Mouse (Mus musculus) brain, adult 2 months (tissue): ENCODE measurements around the gene Pigz.
A peak's percentile ranks its signal among the peaks of the same experiment; 100 is the strongest.
"Not testable (repeated sequence)": the region's sequence is repeated elsewhere in the genome, so short reads cannot be mapped to it uniquely, and the experiment has no call there.

ENCODE experiments used
- DNase-seq: peaks from one replicate; pipeline ENCODE4 v3.0.0; 2011; ENCODE audit warnings: low read depth, low spot score

Pigz gene

DNA sequence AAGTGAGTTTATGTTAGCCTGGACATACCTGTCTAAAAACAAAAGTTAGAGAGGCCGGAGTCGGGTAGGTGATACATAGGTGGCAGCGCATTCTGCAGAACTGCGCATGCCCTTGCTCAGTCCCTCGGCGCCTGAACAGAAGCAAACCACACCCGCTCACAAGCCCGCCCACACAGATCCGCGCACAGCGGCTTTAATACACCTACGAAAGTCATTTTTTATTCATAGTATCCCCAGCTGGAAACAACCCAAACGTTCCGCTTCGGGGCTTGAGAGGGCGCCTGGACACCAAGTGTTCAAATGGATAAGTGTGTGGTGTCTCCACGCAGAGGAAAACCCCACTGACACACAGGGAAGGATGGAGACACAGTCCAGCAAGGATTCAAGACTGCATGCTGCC lies 2.3 kb upstream of the Pigz start:
- peak; percentile 76 for DNase-seq

DNA sequence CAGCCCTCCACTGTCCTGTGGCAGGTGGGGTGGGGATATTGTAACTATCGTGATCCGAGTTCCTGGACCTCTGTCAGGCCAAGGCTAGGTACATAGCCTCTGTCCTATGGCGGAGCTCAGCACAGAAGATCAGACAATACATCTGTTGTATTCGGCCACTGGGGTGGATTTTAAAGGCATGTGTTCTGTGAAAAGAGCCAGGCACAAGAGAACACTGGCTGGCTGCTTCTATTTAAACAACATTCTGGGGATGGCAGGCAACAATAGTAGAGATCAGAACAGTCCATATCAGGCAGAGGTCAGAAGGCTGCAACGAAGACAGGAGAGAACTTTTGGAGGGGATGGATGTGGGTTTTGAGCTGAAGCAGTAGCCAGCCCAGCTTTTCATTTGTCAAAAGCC lies 1.4 kb upstream of the Pigz start:
- peak; percentile 80 for DNase-seq

DNA sequence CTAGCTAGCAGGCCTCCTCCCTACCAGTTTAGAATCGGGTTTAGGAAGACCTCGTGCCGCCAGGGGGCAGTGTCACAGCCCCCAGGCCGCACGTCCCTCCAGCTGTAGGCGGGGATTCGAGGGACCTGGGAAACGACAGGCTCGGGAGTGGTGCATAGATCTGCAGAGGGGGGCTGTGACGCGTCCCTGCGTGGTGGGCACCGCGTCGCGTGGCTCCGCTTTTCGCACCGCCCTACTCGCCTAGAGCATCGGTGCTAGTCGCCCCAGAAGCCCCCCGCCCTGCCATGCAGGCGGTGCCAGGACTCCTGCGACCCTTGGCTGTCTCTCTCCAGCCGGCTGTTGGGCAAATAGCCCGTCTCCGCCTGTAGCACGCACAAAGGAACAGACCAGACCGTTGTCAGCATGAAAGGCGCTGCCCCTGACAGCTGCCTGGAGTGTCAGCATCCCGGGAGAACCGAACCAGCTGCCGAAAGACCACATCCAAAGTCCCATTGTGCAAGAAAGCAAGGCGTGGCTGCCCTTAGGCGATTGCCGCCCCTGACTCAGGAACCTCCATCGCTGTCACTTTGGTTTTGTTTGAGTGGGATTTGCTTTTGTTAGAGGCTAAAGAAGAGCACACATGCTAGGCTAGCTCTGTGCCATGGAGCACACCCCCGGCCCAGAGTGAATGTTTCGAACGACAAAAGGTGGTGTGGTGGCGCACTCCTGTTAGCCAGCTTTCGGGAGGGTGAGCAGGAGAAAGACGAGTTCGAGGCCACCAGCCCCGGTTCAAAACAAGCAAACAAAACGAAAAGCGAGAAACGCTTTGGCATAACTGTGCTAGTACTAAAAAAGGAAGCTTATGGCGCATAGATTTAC lies 582 bp upstream of the Pigz start:
- DNase-seq = peak; percentile 99

DNA sequence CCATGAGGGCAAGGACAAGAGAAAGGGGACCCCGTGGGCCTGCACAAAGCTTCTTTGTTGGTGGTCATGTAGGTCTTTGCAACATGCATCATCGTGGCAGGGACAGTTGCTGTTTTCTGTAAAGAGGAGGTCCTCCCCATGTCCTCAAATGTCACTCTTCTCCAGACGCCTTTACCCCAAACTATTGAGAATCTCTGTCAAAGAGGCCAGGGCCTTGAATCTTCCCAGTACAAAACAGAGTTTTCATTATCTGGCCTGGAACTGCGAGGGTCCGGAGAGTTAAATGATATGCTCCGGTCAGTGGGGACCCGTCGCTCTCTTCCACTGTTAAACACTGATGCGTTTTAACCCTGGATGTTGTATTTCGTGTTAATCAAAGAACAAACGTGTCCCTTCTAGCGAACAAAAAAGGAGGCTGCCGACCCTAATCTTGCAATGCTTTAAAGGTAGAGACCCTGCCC lies 929 bp downstream of the Pigz start:
- peak; percentile 35 for DNase-seq

DNA sequence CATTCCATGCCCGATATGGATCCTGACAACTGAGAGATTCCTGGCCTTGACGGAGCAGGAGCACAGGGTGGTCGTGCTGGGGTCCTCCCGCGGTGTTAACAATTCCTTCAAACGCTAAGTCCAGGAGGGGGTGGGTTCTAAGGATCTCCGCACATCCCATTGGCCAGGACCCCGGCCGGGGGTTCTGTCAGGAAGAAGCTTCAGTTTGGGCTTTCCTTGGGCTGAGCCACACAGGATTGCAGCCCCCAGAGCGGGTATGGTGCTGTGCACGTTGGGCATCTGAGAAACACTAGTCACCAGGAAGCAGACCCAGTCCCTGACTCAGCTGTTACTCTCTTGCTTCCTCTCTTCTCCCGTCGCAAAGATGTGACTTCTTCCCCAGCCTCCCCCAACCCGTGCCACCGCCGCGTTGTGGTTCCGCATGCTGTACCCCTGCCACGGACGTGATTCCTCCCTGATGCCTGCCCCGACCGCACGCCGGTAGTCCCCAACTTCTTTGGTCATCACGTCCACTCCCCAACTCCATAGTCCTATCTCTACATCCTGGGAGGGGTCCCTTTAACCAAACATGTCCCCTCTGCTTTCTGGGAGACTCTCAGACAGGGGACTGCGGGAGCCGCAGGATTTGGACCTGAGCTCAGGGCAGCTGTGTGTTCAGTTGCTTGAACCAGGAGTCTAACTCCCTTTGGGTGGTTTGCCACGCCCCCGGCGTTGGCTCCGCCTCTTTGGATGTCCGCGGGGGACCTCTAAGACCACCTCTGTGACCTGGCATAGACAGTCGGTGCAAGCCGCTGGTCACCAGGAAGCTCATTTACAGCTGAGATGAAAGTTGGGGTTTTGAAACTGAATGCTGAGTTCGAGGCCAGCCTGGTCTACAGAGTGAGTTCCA lies 1.7 kb downstream of the Pigz start:
- DNase-seq = peak; percentile 74

DNA sequence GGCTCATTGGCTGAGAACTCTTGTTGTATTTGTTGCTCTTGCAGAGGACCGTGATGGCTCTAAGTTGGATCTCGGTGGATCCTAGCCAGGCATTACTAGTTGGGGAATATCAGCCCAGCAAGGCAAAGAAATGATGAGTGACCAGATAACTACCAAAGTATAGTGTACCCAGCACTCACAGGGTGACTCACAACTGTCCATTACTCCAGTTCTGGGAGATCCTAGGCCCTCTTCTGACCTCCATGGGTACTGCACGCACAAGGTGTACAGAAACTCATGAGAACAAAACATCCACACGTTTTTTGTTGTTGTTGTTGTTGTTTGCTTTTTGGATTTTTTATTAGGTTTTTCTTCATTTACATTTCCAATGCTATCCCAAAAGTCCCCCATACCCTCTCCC lies 2.9 kb downstream of the Pigz start:
- no peak for DNase-seq

DNA sequence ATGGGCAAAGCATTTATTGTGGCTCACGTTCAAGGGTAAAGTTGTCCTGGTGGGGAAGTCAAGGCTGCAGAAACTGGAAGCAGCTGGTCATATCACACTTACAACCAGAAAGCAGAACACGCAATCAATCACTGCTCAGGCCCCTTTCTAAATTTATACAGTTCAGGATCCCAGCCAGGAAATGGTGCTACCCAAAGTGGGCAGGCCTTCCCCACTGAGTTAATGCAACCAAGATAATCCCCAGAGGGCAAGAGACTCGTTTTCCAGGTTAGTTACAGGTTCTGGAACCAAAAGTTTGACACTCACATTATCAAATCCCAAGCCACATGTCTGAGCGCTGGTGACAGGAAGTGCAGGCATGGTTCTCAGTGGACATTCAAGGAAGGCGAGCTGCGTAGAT lies 5.2 kb downstream of the Pigz start:
- no peak for DNase-seq

DNA sequence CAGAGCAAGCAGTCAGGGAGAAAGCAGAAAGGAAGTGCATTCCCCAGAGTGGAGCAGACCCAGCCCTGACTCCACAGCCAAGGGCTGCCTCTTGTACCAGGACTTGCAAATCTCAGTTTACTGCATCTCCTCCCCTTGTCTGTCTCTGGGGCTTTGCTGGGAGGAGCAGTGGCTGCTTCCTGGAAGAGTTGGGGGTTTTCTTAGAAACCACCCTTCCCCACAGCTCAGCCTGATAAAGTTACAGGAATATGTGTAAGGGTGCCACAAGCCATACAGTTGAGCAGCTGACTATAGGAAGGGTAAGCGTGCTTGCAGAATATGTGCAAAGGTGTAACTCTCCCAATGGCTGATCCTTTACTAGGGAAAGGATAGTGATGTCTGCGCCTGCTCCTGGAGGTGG lies 6.9 kb downstream of the Pigz start:
- no peak for DNase-seq

DNA sequence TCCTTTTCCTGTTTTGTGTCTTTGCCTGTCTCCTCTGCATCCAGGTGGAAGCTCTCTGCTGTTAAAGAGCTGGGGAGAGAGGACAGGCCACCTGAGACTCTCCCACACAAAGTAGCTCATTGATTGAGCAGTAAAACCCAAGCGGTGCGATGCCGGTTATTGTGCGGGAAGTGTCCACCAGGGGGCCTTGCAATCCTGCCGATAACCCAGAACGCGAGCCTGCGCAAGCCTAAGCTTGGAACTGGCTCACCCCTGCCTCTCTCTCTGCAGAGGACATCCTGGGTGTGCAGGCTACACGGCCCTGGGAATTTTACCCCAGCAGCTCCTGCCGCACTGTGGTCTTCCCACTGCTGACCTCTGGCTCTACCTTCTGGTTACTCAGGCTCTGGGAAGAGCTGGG lies 10.3 kb downstream of the Pigz start:
- DNase-seq = peak; percentile 88

DNA sequence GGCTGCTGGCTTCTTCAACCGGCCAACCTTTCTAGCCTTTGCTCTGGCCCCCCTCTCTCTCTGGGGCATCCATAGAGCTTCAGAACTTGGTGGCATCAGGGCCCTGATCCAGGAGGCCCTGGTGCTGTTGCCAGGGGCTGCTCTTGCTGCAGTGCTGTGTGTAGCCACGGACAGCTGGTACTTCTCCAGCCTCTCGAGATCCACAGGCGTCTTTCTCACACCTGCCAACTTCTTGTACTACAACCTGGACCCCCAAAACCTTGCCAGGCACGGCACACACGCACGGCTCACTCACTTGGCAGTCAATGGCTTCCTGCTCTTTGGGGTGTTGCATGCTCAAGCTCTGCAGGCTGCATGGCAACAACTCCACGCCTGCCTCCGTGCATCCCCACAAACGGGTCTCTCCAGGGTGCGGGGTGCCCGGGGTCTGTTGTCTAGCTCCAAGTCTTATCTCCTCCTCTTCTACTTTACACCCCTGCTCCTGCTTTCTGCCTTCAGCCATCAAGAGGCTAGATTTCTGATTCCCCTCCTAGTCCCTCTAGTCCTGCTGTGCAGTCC lies 11.1 kb downstream of the Pigz start:
- DNase-seq = no peak

DNA sequence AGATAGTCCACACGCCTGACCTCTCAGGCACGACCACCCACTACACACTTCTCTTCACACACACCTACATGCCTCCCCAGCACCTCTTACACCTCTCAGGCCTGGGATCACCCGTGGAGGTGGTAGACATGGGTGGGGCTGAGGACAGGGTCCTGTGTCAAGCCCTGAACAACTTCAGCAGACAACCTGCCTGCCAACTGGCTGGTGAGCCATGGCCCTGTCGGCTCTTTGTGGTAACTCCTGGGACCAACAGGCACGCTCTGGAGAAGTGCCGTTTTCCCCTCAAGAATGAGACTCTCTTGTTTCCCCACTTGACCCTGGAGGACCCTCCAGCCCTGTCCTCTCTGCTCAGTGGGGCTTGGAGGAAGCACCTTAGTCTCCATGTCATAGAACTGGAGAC lies 11.7 kb downstream of the Pigz start:
- no peak for DNase-seq

DNA sequence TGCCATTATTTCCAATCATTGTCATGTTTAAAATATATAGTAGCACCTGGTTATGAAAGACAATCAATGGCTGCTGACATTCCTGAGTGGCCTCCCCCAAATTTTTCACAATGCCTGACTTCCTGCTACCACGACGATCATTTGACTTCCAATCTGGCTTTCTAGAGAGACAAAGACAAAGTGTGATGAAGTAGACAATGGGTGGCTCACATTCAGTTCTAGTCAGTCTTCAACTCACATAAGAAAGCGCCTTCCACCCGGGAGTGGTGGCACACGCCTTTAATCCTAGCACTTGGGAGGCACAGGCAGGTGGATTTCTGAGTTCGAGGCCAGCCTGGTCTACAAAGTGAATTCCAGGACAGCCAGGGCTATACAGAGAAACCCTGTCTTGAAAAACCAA lies 12.3 kb downstream of the Pigz start:
- DNase-seq = not testable (repeated sequence)

DNA sequence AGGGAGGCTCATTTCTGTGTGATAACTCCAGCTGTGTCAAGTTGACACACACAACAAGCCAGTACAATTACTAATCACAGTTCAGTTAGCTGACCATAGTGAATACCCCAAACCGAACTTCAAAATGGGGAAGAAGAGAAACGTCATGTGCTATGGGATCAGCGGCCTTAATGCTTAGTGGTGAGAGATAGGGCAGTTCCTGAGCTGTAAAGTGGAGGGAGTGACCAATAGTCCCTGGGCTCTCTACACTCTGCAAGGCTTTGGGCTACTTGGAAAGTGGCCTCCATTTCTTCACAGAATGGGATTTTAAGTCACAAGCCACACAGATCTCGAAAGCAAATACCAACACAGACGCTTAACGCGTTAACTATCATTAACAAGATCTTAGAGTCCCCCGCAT lies 13.7 kb downstream of the Pigz start:
- no peak for DNase-seq

DNA sequence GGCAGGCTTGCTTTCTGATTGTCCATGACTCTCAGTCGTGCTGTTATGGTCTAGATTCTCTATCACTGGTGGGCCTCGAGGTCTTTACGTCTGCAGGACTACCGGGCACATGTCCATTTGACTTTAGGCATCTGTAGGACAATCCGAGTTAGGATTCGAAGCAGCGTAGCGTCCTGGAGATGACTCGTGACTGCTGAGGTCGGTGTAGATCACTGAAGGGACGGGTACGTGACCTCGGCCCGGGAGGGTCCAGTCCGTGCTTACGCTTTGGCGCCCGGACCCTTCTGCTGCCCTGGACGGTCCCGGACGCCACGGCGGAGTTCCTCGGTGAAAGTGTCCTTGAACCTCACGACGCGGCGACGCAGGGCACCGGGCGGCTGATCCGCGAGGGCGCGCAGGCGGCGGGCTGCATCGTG lies 14.3 kb downstream of the Pigz start:
- DNase-seq = peak; percentile 57

DNA sequence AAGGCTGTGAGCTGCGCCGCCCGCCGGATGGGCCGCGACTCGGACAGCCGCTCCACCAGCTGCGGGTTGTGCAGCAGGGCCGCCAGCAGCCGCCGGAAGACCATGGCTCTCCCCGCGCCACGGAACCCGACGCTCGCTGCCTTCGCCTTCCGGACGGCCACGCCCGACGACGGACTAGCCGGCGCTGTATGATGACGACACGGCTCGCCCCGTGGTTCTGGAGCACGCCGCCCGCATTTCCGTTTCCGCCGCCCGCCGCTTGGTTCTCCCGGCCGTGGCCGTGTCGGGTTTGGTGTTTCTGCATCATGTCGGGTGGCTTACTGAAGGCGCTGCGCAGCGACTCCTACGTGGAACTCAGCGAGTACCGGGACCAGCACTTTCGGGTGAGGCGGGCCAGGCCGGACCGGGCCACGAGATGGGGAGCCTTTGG lies 14.7 kb downstream of the Pigz start, which contains the start of the genes 0610012G03Rik and Ncbp2:
TSS of gene 0610012G03Rik (minus strand) at position 150 of the 430 bp plus-strand sequence.
TSS of gene Ncbp2 (plus strand) at position 169 of the 430 bp plus-strand sequence.
- peak; percentile 99 for DNase-seq

DNA sequence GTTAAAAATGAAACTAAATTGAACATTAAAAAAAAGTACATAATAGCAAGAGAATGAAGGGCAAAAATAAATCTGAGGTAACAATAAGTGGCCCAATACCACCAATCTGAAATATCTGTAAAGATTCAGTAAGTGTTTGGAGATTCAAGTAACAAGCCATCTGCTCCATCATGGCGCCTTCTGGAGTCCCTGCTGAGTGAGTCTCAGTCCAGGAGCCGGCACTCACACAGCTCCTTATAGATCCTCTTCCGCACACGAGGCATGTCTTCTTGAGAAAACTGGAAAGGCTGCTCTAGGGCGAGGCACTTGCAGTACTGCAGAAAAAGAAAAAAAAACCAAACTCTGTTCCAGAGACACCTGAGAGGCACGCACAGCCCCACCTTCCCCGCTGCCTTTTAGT lies 29.6 kb downstream of the Pigz start:
- peak; percentile 68 for DNase-seq

DNA sequence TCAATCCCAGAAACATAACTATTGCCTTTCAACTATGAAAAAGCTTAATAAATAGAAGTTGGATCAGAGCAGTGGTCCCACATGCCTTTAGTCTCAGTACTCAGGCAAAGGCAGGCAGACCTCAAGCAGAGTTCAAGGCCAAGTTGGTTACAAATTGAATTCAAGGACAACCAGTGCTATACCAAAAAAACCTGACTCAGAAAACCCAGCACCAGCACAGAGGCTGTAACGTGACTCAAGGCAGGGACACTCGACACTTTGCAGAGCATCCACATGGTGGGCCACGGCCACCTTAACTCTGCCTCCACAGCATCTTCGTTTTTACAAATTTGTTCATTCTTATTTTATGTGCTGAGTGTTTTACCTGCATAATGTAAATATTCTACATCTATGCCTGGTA lies 41.6 kb downstream of the Pigz start:
- no peak for DNase-seq

DNA sequence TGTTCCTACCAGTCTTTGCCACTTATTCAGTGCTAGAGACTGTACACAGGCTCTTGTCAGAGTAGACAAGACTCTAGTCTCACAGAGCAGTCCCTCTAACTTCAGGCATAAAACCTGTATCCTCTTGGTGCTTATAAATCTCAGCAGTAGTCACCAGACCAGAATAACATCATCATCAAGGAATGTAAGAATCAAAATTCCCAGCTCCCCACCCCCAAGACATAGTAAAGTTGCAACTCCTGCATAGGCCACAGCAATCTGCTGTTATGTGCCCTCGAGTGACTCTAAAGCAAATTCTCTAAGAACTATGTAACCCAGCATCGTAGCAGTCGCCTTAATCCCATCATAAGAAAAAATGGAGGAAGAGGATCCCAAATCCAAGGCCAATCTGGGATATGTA lies 45.9 kb downstream of the Pigz start:
- no peak for DNase-seq

DNA sequence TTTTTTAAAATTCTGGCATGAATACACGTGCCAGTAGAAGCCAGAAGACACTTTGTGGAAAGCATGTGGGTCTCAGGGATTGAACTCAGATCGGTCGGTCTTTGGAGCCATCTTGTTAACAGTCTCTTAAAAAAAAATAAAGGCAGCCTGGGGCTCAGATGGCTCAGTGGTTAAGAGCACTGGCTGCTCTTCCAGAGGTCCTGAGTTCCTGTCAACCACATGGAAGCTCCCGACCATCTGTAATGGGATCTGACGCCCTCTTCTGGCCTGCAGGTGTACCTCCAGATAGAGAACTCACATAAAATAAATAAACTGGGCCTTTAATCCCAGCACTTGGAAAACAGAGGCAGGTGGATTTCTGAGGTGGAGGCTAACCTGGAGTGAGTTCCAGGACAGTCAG lies 47.3 kb downstream of the Pigz start:
- no peak for DNase-seq

DNA sequence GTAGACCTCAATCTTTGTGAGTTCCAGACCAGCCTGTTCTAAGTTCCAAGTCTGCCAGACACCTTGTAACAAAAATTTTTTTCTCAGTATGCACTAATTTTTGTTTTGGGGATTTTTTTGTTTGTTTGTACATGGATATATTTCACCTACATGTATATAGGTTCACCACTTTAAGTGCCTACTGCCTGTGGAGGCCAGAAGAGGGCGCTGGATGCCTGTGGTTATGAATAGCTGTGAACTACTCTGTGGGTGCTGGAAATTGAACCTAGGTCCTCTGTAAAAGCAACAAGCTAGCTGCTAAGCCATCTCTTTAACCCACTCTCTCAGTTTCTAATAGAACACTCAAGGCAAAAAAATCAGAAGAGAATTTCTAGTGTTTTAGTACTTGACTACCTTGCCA lies 58.4 kb downstream of the Pigz start:
- DNase-seq = no peak

DNA sequence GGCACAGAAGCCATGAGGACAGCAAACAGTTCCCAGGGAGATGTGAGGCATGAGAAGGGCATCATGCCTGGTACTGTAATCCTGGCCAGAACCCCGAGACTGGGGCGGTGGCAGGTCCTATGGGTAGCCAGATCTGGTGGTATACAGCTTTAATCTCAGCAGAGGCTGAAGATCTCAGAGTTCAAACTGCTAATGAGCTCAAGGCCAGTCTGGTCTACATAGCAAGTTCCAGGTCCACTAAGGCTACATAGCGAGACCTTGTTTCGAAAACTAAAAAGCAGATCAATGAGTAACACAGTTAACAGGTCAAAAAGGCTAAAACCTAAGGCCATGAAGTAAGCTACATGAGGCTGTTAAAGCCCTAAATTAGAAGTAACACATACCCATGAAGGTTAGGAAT lies 59.5 kb downstream of the Pigz start:
- no peak for DNase-seq

DNA sequence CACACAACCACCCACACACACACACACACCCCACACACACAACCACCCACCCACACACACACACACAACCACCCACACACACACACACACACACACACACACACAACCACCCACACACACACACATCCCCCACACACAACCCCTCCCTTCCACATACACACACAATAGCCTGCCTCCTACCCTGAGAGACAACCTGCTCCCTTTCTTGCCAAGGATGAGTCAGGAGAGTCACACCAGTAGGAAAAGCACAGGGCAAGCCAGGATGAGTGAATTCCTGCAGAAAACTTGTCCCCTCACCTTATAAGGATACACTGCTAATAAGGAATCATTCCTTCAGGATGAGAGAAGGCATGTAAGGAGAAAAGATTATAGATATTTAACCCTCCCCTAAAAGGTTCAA lies 60.3 kb downstream of the Pigz start:
- peak; percentile 43 for DNase-seq
